Mouse (Mus musculus) heart, adult 2 months (tissue): ENCODE results near the gene Pde4d. TPM values are rescaled to one million over a fixed set of nuclear protein-coding genes. Genes with fewer than 3 reads are reported as not detected.

Experiments
- DNase-seq, 2 experiments: peaks; one replicate each; pipeline ENCODE4 v3.0.0; 2021
- H3K27ac ChIP-seq: fragments of 200-600 bp; 2 replicates; pipeline ENCODE4 v1.8.1; 2022
- H3K27me3 ChIP-seq: fragments of 200-500 bp; 2 replicates; pipeline ENCODE4 v1.6.1; 2012; ENCODE audit warnings: mild to moderate bottlenecking, low read length, inconsistent platforms, mixed read lengths; ENCODE audit not compliant: control insufficient read depth, insufficient read depth
- H3K36me3 ChIP-seq: fragments of 200-500 bp; 2 replicates; pipeline ENCODE4 v1.6.1; 2012; ENCODE audit warnings: low read length, inconsistent platforms; ENCODE audit not compliant: control insufficient read depth, insufficient read depth
- H3K4me1 ChIP-seq: fragments of 200-500 bp; 2 replicates; pipeline ENCODE4 v1.6.1; 2011; ENCODE audit warnings: low read length; ENCODE audit not compliant: control insufficient read depth, insufficient read depth
- H3K4me3 ChIP-seq: fragments of 200-600 bp; 2 replicates; pipeline ENCODE4 v1.8.1; 2022
- H3K79me2 ChIP-seq: fragments of 200-500 bp; replicated peaks from 2 replicates; pipeline ENCODE4 v1.6.1; 2012; ENCODE audit warnings: mild to moderate bottlenecking, inconsistent platforms, low read length, moderate library complexity, mixed read lengths; ENCODE audit not compliant: control insufficient read depth, insufficient read depth
- H3K9ac ChIP-seq: fragments of 200-500 bp; 2 replicates; pipeline ENCODE4 v1.6.1; 2012; ENCODE audit warnings: low read depth, mild to moderate bottlenecking, control low read depth, inconsistent platforms, low read length, mixed read lengths
- CTCF ChIP-seq: fragments of 200-600 bp; IDR thresholded peaks from 2 replicates; pipeline ENCODE4 v1.8.1; 2022; ENCODE audit warnings: antibody characterized with exemption, mild to moderate bottlenecking, moderate library complexity
- EP300 ChIP-seq: fragments of 200-500 bp; IDR thresholded peaks from 2 replicates; pipeline ENCODE4 v1.6.1; 2011; ENCODE audit warnings: low read depth, low read length, control low read depth; ENCODE audit not compliant: insufficient read depth
- POLR2A ChIP-seq: fragments of 200-500 bp; IDR thresholded peaks from 2 replicates; pipeline ENCODE4 v1.6.1; 2011; ENCODE audit warnings: mild to moderate bottlenecking, low read depth, low read length, control low read depth; ENCODE audit not compliant: insufficient read depth
- WGBS: fragments of 180-500 bp; shearing (Covaris S2); methylation state at CpG from one replicate; pipeline ENCODE4 v1.1.7; 2018; 5-methylcytosine and 5-hydroxymethylcytosine counted together
- intact Hi-C: fragments of 180-260 bp; cut with DNase I; formaldehyde crosslinking; loops from one replicate; pipeline ENCODE4 v1.15.1; 2025
- polyA plus RNA-seq: library from polyadenylated mRNA; depleted of rRNA; stranded (reverse); fragments of >200 nt; gene quantifications from 2 replicates; pipeline ENCODE4 v1.2.3, GENCODE M21; 2012
- total RNA-seq, 2 experiments: library from RNA; stranded (reverse); gene quantifications; 2 replicates each; pipeline ENCODE4 v1.2.3; 2021

Pde4d gene
- total and polyA plus RNA-seq, 3 experiments: 11.5 to 40.1 (median 38.1) TPM

GRCm38 (mm10) chr13:109813924-109814323, 1364.2 kb downstream of the Pde4d start:
- Histone ChIP-seq H3K9ac (no peak overlapping the region), H3K4me1 (no peaks in the 10 kb centered on the region), H3K36me3 (no peaks in the 10 kb centered on the region), H3K27me3 (no peaks in the 10 kb centered on the region), H3K27ac (no peak overlapping the region), H3K79me2 (no peaks in the 10 kb centered on the region), H3K4me3 (no peak overlapping the region)
- TF ChIP-seq CTCF: no peak
- no peak for TF ChIP-seq EP300
- TF ChIP-seq POLR2A: no peak
- WGBS: 77% methylated on average over 4 of the region's 4 CpGs
- DNase-seq: no peak
- intact Hi-C loops: no loop called here

GRCm38 (mm10) chr13:109819071-109819470, 1369.3 kb downstream of the Pde4d start:
- TF ChIP-seq CTCF (no peak), EP300 (no peak), POLR2A (no peak)
- 63% methylated on average over 3 of the region's 3 CpGs for WGBS
- peaks cover 2% of the 10 kb centered on the region for H3K4me1 ChIP-seq
- no peak overlapping the region for H3K4me3 ChIP-seq
- no peak for DNase-seq
- no peaks in the 10 kb centered on the region for H3K27me3 ChIP-seq
- H3K9ac ChIP-seq: no peak overlapping the region
- H3K36me3 ChIP-seq: peaks cover 4% of the 10 kb centered on the region; the same call in 1 of the 2 replicates
- intact Hi-C loops: no loop called here
- H3K27ac ChIP-seq: no peak overlapping the region
- no peaks in the 10 kb centered on the region for H3K79me2 ChIP-seq

- H3K36me3 ChIP-seq: peaks cover 4% of the 10 kb centered on the region; the same call in 1 of the 2 replicates
- H3K9ac ChIP-seq: no peak overlapping the region
- no peaks in the 10 kb centered on the region for H3K27me3 ChIP-seq
- TF ChIP-seq CTCF (no peak), EP300 (no peak), POLR2A (no peak)
- H3K4me3 ChIP-seq: no peak overlapping the region
- intact Hi-C loops: loop anchor here (5.0 kb wide), 1 partner anchor 43 kb away; no protein-coding TSS in a partner anchor
- no peak overlapping the region for H3K27ac ChIP-seq
- DNase-seq: no peak
- 68% methylated on average over 3 of the region's 3 CpGs for WGBS
- H3K79me2 ChIP-seq: no peaks in the 10 kb centered on the region
- peaks cover 2% of the 10 kb centered on the region for H3K4me1 ChIP-seq
Measured at GRCm38 (mm10) chr13:109820141-109820540, 1370.4 kb downstream of the Pde4d start.

GRCm38 (mm10) chr13:109820866-109821265, 1371.1 kb downstream of the Pde4d start:
- H3K79me2 ChIP-seq: no peaks in the 10 kb centered on the region
- no peak overlapping the region for H3K27ac ChIP-seq
- DNase-seq: no peak
- H3K36me3 ChIP-seq: peaks cover 4% of the 10 kb centered on the region; the same call in 1 of the 2 replicates
- no peak overlapping the region for H3K9ac ChIP-seq
- no peaks in the 10 kb centered on the region for H3K27me3 ChIP-seq
- H3K4me3 ChIP-seq: no peak overlapping the region
- intact Hi-C loops: loop anchor here (5.0 kb wide), 1 partner anchor 44 kb away; no protein-coding TSS in a partner anchor
- 56% methylated on average over 3 of the region's 3 CpGs for WGBS
- TF ChIP-seq CTCF (no peak), EP300 (no peak), POLR2A (no peak)
- H3K4me1 ChIP-seq: peaks cover 2% of the 10 kb centered on the region

GRCm38 (mm10) chr13:109821725-109822412, 1372.1 kb downstream of the Pde4d start:
- peak overlapping the region; percentile 30 for H3K9ac ChIP-seq
- no peak for TF ChIP-seq EP300
- no peak for TF ChIP-seq CTCF
- TF ChIP-seq POLR2A: no peak; the same call in 1 of the 2 replicates
- no peak for DNase-seq
- WGBS: 10% methylated on average over 8 of the region's 8 CpGs
- intact Hi-C loops: loop anchor here (1.0 to 5.0 kb wide), 2 partner anchors 45 to 82 kb away; no protein-coding TSS in a partner anchor
- H3K27ac ChIP-seq: peak overlapping the region; percentile 92
- peaks cover 4% of the 10 kb centered on the region; the same call in 1 of the 2 replicates for H3K36me3 ChIP-seq
- H3K4me3 ChIP-seq: peak overlapping the region; percentile 44
- no peaks in the 10 kb centered on the region for H3K27me3 ChIP-seq
- no peaks in the 10 kb centered on the region for H3K79me2 ChIP-seq
- peaks cover 2% of the 10 kb centered on the region for H3K4me1 ChIP-seq
